Mouse (Mus musculus): Measurements from ENCODE around the gene Gm43191. TPM values are rescaled to one million over a fixed set of nuclear protein-coding genes. Genes with fewer than 3 reads are reported as not detected.

Gm43191 gene
- not detected in 2 replicates for polyA plus RNA-seq (2012)

DNA sequence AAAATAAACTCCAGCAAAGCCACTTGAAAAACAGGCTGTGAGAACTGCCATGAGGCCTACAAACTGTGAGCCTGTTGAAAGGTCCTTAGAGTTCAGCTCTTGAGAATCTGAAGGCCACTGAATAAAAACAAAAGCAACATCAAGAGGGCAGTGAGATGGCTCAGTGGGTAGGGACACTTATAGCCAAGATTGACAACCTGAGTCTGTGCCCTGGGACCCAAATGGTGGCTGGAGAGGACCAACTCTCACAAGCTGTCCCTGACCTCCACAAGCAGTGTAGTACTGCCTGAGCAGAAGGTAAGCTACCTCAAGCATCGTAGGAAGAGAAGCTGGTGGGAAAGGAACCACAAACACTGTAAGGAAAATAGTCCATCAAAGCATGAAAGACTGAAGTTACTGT, at the start of gene Gm43191:
Gene Gm43191 (minus strand): TSS at position 101 of the 400 bp plus-strand sequence.
- TF ChIP-seq GATA1 (IDR thresholded peaks at IDR 0.05; ENCODE audit: low read length) = no peak

GRCm38 (mm10) chr3:116729483-116730174, 48.6 kb upstream of the Gm43191 start:
- TF ChIP-seq GATA1 (IDR thresholded peaks at IDR 0.05; ENCODE audit: low read length) = no peak

GRCm38 (mm10) chr3:116726807-116727206, 45.7 kb upstream of the Gm43191 start:
- TF ChIP-seq GATA1 (IDR thresholded peaks at IDR 0.05; ENCODE audit: low read length) = peak; percentile 49

DNA sequence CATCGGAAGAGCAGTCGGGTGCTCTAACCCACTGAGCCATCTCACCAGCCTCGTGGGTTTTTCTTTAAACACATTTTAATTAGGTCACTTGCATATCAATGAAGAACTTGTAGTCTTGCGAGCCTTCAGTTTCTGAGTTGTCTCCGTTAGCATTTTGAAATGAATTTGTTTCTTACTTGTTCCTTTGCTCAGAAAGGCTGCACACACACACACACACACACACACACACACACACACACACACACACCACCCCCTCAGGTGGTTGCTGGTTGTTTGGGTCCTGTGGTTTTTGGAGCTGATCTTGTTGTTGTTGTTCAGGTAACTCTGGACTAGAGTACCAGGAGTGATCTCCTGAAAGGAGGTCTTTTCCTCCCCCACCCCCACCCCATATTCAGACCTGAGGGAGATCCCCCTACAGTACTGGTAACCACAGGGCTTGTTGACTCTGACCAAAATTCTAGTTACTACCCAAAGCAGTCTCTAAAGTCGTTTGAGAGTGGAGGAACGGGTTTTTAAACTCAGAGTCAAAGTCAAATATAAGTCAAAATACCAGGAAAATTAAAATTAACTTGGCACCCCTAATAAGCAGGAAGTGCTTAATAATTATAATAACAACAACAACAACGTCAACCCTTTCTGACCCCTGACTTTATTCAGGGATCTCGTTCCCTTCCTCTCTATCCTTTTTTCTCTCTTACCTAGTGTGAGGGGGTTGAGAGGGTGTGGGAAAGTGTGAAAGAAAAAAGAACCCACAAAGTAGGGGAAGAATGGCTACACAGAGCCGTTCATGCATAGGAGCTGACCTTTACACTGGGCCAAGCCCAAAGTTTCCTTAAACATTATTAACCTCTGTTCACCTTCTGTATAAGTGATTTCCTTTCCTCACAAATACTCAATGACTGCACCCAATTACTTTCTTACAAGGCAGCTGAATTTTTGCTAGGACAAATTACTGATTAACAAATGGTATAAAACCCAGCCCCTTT, 42.7 kb upstream of the Gm43191 start:
- no peak for TF ChIP-seq GATA1 (IDR thresholded peaks at IDR 0.05; ENCODE audit: low read length)

DNA sequence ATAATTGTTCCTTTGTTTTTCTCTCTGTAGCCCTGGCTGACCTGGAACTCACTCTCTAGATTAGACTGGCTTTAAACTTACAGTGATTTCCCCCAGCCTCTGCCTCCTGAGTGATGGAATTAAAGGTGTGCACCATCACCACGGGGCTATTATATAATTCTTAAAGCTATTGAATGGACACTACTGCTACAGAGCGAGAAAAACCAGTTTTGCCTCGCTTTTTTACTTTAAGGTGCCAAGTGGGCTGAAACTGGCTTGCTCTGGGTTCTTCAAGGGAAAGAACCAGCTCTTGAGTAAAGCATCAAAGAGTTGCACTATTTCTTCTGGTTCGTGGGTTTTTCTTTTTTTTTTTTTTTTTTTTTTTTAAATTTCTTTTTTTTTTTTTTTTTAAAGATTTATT, 41.9 kb upstream of the Gm43191 start:
- no peak for TF ChIP-seq GATA1 (IDR thresholded peaks at IDR 0.05; ENCODE audit: low read length)

- TF ChIP-seq GATA1 (IDR thresholded peaks at IDR 0.05; ENCODE audit: low read length) = no peak
Measured at GRCm38 (mm10) chr3:116718951-116719350, 37.9 kb upstream of the Gm43191 start.

DNA sequence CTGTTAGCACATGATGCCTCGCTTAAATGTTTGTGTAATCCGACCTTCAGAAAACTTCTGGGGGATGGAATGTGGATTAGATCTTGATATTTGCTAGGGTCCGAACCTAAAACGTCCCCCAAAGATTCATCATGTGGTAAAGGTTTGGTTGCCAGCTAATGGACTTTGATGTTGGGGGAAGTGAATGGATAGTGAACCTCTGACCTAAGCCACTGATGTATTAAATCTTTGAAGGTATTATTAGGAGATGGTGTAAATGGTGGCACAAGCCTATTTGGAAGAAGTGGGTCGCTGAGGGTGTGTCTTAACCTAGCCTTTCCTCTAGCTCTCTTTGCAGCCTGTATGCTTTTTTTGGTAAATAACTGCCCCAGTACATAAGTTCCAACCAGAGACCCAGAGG, 32.0 kb upstream of the Gm43191 start:
- no peak for TF ChIP-seq GATA1 (IDR thresholded peaks at IDR 0.05; ENCODE audit: low read length)

DNA sequence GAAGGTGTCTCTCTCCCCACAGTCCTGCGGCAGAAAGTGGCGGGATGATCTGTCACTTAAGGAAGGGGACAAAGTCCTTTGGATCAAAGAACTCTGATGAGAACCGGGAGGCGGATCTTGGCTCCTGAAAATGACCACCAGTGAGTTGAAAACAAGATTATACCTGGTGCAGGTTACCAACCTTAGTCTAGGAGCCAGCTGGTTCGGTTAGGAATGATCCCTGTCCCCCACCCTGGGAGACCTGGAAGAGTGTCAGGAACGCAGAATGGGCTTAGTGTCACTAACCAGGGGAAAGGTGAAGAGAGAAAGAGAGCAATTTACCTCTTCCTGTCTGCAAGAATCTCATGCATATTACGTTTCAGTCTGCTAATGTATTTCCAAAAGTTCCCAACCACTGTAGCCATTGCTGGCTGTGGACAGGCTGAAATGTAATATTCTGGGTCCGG, 31.4 kb upstream of the Gm43191 start, which contains the start of gene Slc35a3:
Gene Slc35a3 (minus strand): TSS at position 396 of the 446 bp plus-strand sequence.
- TF ChIP-seq GATA1 (IDR thresholded peaks at IDR 0.05; ENCODE audit: low read length) = no peak

DNA sequence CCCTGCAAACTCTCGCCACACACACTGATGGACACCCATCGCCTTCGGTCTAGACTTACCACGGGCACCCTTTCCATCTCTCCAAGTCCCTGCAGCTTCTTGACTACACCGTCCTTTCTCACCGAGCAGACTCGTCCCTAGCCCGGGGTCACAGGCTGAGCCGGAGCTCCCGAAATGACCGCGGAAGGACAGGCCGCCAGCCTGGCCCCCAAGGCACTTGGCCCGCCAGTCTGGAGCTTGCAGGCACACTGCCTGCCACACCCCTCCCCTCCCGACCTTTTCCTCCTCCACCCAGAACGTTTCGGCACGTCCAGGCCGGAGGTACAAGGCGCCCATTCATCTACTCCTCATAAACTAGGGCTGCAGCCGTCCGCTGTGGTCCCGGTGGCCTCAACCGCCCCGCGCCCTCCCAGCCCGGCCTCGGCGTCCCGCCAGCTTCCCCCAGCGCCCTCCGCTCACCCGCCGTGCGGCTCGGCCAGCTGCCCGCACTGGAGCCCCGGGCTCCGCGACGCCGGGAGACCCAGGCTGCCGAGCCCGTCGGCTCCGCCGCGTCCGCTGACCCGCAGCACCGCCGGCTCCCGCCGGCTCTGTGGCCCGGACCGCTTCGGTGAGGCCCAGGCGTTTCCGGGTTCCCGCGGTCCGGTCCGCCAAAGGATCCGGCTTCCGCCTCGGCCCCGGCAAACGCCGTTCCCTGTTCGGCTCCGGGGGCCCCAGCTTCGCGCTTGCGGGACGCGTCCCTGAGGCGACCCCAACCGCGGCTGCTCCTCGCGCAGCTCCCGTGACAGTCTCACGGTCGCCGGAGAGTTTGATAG, 30.8 kb upstream of the Gm43191 start:
- no peak for TF ChIP-seq GATA1 (IDR thresholded peaks at IDR 0.05; ENCODE audit: low read length)

- no peak for TF ChIP-seq GATA1 (IDR thresholded peaks at IDR 0.05; ENCODE audit: low read length)
Measured at GRCm38 (mm10) chr3:116710941-116711340, 29.9 kb upstream of the Gm43191 start.

- TF ChIP-seq GATA1 (IDR thresholded peaks at IDR 0.05; ENCODE audit: low read length) = no peak
Measured at GRCm38 (mm10) chr3:116705637-116706204, 24.7 kb upstream of the Gm43191 start.

- no peak for TF ChIP-seq GATA1 (IDR thresholded peaks at IDR 0.05; ENCODE audit: low read length)
Measured at GRCm38 (mm10) chr3:116703835-116704234, 22.8 kb upstream of the Gm43191 start.

- no peak for TF ChIP-seq GATA1 (IDR thresholded peaks at IDR 0.05; ENCODE audit: low read length)
Measured at GRCm38 (mm10) chr3:116702647-116703272, 21.7 kb upstream of the Gm43191 start.

- no peak for TF ChIP-seq GATA1 (IDR thresholded peaks at IDR 0.05; ENCODE audit: low read length)
Measured at GRCm38 (mm10) chr3:116701601-116702000, 20.5 kb upstream of the Gm43191 start.

- TF ChIP-seq GATA1 (IDR thresholded peaks at IDR 0.05; ENCODE audit: low read length) = no peak
Measured at GRCm38 (mm10) chr3:116698786-116699185, 17.7 kb upstream of the Gm43191 start.
